Mouse (Mus musculus) kidney, adult 2 months (tissue): ENCODE measurements around the gene Dlgap4.

Experiments
- CTCF ChIP-seq: fragments of 200-500 bp; conservative IDR thresholded peaks from 2 replicates; pipeline ENCODE4 v1.5.1; 2011; ENCODE audit warnings: low read depth, mild to moderate bottlenecking, control low read depth, low read length, moderate library complexity, mixed read lengths; ENCODE audit not compliant: insufficient read depth, insufficient read length
- POLR2A ChIP-seq: fragments of 200-500 bp; IDR thresholded peaks from one replicate; pipeline ENCODE4 v1.6.1; 2011; ENCODE audit warnings: low read depth, low read length, control low read depth

DNA sequence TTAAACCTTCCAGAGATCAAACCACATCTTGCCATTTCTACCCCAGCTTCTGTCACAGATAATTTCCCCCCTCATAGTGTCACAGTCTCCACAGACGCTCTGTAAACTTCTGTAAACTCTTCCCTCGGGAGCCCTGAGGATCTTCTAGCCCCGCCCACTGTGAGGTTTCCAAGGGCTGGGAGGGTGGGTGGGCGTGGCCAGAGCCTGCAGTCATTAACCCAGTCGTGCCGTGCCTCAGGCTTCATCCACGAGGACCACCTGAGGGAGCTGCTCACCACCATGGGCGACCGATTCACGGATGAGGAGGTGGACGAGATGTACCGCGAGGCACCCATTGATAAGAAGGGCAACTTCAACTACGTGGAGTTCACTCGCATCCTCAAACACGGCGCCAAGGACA lies 167.2 kb downstream of the Dlgap4 start:
- no peak for TF ChIP-seq CTCF
- no peak for TF ChIP-seq POLR2A
